Mouse (Mus musculus): ENCODE measurements around the gene Ppip5k1.
"Not testable (repeated sequence)": the region's sequence is repeated elsewhere in the genome, so short reads cannot be mapped to it uniquely, and the experiment has no call there.

The Ppip5k1 gene

GRCm38 (mm10) chr2:121354820-121355592 lies at the start of gene Ppip5k1:
TSS of gene Ppip5k1 (minus strand) at chr2:121355396.
- peak; percentile 94 to 99 for DNase-seq (ENCODE audit: low spot score in 2 of 2)

DNA sequence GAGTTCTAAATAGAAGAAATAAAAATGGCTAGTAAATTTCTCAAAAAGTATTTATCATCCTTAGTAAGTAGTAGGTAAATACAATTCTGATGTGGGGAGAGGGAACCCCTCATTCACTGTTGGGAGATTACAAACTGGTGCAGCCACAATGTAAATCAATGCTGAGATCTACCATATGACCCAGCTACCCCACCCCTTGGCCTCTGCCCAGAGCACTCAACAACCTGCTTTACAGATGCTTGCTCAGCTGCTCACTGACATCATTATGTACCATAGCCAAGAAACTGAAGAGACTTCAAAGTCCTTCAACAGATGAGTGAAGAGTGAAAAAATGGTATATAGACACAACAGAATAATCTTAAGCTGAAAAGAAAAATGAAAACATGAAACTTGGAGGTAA lies 48.1 kb upstream of the Ppip5k1 start:
- DNase-seq (ENCODE audit: low spot score in 2 of 2) = no peak

- DNase-seq (ENCODE audit: low spot score in 2 of 2) = peak in 1 of 2 experiments; percentile 90
Measured at GRCm38 (mm10) chr2:121396624-121397023, 41.4 kb upstream of the Ppip5k1 start.

DNA sequence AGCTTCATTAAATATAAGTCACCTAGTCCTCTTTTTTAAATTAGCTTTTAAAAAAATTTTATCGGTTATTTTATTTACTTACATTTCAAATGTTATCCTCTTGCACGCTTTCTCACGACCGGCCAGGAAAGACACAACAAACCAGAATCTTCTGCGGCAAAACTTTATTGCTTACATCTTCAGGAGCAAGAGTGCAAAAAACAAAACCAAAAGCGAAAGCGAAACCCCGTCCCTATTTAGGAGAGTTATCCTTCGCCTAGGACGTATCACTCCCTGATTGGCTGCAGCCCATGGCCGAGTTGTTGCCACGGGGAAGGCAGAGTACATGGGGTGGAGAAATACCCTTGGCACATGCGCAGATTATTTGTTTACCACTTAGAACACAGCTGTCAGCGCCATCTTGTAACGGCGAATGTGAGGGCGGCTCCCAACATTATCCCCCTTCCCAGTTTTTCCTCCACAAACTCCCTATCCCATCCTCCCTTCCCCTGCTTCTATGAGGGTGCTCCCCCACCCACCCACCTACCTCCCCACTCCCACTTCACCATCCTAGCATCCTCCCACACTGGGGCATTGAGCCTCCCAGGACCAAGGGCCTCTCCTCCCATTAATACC lies 31.9 kb upstream of the Ppip5k1 start, which contains the start of gene Strc:
Gene Strc (minus strand): TSS at position 208 of the 615 bp plus-strand sequence.
- DNase-seq (ENCODE audit: low spot score in 2 of 2) = not testable (repeated sequence)

- DNase-seq (ENCODE audit: low spot score in 2 of 2) = no peak
Measured at GRCm38 (mm10) chr2:121374766-121375165, 19.6 kb upstream of the Ppip5k1 start.

DNA sequence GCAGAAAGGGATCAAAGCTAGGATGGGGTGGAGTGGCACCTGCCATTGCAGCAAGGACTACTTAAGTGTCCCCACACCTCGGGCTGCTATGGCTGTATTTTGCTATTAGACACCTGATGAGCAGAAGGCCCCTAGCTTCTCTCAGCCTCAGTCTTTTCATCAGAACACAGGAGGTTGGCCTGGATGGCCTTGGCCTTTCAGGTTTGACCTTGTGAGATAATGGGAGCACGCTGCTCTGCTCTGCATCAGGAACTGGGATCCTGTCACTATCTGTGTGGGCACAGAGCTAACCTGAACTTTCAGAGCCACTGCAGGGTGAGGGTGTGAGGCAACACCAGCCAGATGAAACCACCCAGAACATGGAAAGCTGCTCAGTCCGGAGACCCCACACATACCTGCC lies 17.1 kb upstream of the Ppip5k1 start:
- DNase-seq (ENCODE audit: low spot score in 2 of 2) = no peak

GRCm38 (mm10) chr2:121370921-121371320 lies 15.7 kb upstream of the Ppip5k1 start:
- DNase-seq (ENCODE audit: low spot score in 2 of 2) = no peak

DNA sequence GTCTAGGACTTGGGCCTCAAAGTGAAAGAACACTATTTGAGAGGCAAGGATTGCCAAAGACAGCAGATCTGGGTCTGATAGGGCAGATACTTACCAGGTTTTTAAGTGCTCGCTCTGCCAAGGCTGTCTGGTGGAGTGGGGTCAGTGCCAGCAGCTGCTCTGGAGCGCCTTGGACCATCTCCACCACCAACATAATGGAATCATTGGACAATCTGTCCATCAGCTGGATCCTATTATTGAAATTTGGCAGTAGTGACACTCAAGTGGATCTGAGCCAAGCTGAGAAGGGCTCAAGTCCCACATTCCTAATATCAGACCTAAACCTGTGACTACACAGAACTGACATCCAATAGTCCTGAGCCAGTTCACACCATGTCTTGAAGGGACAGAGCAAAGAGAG lies 13.6 kb upstream of the Ppip5k1 start:
- DNase-seq (ENCODE audit: low spot score in 2 of 2) = no peak

DNA sequence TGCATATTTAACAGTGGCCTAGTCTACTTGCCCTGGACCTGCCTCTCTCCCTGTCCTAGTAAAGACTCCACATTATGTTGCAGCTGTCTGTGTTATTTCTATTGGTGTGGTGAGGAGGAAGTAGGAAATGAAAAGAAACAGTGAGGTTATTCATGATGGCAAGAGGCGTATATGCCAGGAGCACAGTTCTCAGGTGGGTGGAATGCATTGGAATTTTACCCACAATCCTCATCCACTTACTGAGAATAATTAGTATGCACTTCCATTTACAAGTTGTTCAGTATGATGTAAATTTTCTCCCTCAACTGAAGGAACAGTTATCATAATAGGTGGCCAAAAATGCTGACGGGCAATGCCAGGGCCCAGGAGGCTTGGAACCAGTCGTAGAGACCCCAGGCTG lies 8.5 kb upstream of the Ppip5k1 start:
- DNase-seq (ENCODE audit: low spot score in 2 of 2) = no peak

GRCm38 (mm10) chr2:121359461-121359860 lies 4.3 kb upstream of the Ppip5k1 start:
- no peak for DNase-seq (ENCODE audit: low spot score in 2 of 2)

DNA sequence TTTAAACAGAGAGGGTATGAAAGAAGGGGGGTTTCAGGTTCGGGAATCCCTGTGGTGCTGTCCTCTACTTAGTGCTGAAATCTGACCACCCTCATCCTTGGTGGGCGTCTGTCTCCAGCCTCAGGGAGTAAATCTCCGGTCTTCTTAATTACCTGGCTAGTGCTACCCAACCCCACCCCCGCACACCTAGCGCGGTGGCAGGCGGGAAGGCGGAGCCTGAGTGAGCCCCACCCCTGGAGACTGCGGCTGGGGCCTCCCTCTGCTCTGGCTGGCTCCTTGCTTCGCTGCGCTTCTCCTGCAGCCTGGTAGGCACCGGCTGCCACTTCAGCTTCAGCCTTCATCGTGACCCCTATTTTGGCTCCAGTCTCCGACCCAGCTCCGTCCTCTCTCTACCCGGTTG lies 3.2 kb upstream of the Ppip5k1 start:
- peak; percentile 71 to 87 for DNase-seq (ENCODE audit: low spot score in 2 of 2)

DNA sequence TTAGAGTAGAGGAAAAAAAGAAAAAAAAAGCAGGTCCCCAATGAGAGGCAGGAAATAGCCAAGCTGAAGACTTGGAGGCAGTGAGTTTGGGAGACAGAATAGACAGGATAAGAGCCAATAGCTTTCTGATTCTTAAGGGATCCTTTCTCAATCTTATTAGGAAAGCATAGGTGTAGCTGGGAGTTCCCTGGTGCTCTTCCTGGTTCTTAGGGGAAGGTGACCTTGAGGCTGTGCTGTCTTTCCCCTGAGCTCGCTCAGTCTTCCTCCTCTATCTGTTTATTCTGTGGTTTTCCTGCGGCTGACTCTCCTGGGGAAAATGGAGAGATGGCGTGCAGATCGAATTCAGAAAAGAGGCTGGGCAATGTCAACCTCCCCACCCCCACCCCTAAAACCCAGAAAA lies 2.8 kb upstream of the Ppip5k1 start:
- DNase-seq (ENCODE audit: low spot score in 2 of 2) = no peak

DNA sequence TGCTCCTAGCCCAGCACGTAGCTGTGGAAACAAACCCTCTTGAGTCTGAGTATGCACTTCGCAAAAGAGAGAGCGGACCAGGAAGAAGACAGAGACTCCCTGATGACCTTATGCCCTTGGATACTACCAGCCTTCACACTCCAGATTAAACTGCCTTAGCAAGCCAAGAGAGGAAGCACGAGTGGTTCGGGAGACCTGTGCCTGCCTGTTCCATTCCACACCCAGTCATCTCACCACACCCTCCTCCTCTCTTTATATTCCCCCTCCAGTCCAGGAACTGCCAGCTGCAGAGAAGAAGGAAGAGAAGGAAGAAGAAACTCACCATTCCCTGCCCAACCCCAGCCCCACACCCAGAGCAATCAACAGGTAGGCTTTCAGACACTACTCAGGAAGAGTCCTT lies 2.3 kb upstream of the Ppip5k1 start, which contains the start of gene Ckmt1:
Gene Ckmt1 (plus strand): TSS at position 221 of the 400 bp plus-strand sequence.
- no peak for DNase-seq (ENCODE audit: low spot score in 2 of 2)

DNA sequence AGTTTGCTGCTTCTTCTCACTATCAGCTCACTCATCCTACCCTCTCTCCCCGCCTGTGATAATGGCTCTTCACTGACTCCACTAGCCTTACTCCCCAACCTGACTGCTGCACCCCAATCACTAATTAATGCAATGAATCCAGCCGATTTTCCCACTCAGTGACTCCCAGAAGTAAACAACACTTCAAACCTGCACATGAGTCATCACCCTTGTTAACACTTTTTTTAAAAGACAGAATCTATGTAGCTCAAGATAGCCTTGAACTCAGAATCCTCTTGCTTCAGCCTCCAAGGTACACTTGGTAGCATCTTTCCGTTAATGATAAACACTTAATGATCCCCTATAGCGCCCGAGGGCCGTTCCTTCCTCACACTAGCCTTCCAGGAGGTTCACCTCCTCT lies 818 bp downstream of the Ppip5k1 start:
- DNase-seq (ENCODE audit: low spot score in 2 of 2) = peak in 1 of 2 experiments; percentile 12

DNA sequence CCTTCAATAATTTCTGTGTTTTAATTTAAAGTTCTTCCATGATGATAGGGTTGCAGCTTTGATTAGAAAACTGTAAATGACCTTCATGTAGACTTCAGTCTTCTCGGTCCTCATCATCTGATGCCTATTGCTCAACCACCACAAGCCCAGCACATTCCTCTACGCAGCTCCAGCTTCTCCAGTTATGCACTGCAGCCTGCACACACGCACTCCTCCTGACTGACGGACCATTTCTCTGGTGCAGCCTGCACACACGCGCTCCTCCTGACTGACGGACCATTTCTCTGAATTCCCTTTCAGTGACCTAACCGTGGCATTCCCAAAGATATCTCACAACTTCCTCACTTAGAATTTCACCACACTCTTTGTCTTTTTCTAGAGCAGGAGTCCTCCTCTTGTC lies 2.0 kb downstream of the Ppip5k1 start:
- DNase-seq (ENCODE audit: low spot score in 2 of 2) = no peak

GRCm38 (mm10) chr2:121339057-121339456 lies 16.1 kb downstream of the Ppip5k1 start:
- no peak for DNase-seq (ENCODE audit: low spot score in 2 of 2)

DNA sequence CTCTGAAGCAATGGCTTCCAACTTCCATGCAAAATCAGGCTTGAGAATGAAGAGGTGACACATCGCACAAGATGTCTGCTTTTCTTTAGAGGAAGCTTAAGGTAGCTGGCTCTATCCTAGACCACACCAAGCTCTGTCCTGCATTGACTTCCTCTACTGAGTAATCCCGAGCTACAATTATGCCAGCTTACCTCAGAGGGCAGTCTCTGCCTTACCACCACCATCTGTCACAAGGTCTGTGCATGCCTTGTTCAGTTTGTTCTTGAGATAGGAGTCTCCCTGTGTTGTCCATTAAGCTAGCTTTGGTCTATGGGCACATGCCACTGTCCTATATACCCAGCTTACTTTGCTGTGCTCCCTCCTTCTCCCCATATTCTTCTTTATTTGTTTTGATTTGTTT lies 25.7 kb downstream of the Ppip5k1 start:
- DNase-seq (ENCODE audit: low spot score in 2 of 2) = no peak

GRCm38 (mm10) chr2:121323693-121324470 lies 31.3 kb downstream of the Ppip5k1 start:
- DNase-seq (ENCODE audit: low spot score in 2 of 2) = no peak

GRCm38 (mm10) chr2:121323041-121323440 lies 32.2 kb downstream of the Ppip5k1 start:
- no peak for DNase-seq (ENCODE audit: low spot score in 2 of 2)

DNA sequence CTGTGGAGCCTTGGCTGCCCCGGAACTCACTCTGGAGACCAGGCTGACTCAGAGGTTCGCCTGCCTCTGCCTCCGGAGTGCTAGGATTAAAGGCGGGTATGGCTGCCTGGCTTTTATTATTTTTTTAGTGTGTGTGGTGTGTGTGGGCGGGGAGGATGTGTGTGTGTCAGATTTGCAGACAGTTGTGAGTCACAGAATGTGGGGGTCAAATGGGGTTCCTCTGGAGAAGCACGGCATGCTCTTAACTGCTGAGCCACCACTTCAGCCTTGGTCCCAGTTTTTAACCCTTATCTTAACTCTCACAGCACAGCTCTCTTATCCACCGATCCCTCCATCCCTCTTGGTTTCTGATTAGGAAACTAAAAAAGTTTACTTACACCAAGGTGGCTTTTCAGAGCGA lies 38.9 kb downstream of the Ppip5k1 start:
- no peak for DNase-seq (ENCODE audit: low spot score in 2 of 2)

DNA sequence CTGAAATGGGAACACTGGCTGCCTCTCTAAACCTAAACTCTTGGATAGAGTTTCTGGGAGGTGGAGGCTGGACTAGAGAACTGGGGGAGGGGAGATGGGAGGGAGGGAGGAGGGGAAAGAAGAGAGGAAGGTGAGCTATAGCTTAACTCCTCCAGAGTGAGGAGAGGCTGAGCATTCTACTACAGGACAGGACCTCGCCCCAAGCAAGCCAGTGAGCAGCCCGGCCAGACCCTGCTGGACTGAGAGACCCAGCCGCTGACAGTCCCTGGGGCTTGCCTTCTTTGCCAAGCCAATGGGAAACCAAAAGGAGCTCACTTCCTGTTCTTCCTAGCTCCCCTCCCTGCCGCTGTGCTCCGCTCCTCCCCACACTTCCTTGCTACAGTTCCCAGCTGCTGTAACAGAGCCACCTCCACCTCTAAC lies 46.2 kb downstream of the Ppip5k1 start:
- DNase-seq (ENCODE audit: low spot score in 2 of 2) = no peak

GRCm38 (mm10) chr2:121300036-121300435 lies 55.2 kb downstream of the Ppip5k1 start:
- no peak for DNase-seq (ENCODE audit: low spot score in 2 of 2)
